Mouse (Mus musculus) hindbrain, embryonic 12.5 days (tissue): ENCODE results near the gene Eepd1. TPM values are rescaled to one million over a fixed set of nuclear protein-coding genes. Genes with fewer than 3 reads are reported as not detected.
A peak's percentile ranks its signal among the peaks of the same experiment; 100 is the strongest.

Experiments used
- ATAC-seq: fragments of 200-750 bp; cut with Nextera tagmentation; 2 replicates; pipeline ENCODE4 v1.8.0; 2017; ENCODE audit warnings: moderate TSS enrichment; ENCODE audit not compliant: low FRiP score
- H3K27ac ChIP-seq: fragments of 300-500 bp; sonication (generic); 2 replicates; pipeline ENCODE4 v1.5.1; 2016; ENCODE audit warnings: mild to moderate bottlenecking
- H3K27me3 ChIP-seq: fragments of 300-500 bp; sonication (generic); 2 replicates; pipeline ENCODE4 v1.6.1; 2016; ENCODE audit warnings: mild to moderate bottlenecking
- H3K36me3 ChIP-seq: fragments of 300-500 bp; sonication (generic); 2 replicates; pipeline ENCODE4 v1.6.1; 2016; ENCODE audit warnings: mild to moderate bottlenecking
- H3K4me1 ChIP-seq: fragments of 300-500 bp; sonication (generic); 2 replicates; pipeline ENCODE4 v1.6.1; 2016
- H3K4me2 ChIP-seq: fragments of 300-500 bp; sonication (generic); replicated peaks from 2 replicates; pipeline ENCODE4 v1.6.1; 2016; ENCODE audit warnings: mild to moderate bottlenecking
- H3K4me3 ChIP-seq: fragments of 300-500 bp; sonication (generic); 2 replicates; pipeline ENCODE4 v1.5.1; 2016; ENCODE audit warnings: mild to moderate bottlenecking
- H3K9ac ChIP-seq: fragments of 300-500 bp; sonication (generic); 2 replicates; pipeline ENCODE4 v1.6.1; 2016; ENCODE audit warnings: mild to moderate bottlenecking, moderate library complexity
- H3K9me3 ChIP-seq: fragments of 300-500 bp; sonication (generic); replicated peaks from 2 replicates; pipeline ENCODE4 v1.6.1; 2016; ENCODE audit warnings: mild to moderate bottlenecking
- WGBS: fragments of 180-500 bp; shearing (Covaris S2); methylation state at CpG from one replicate; pipeline ENCODE4 v1.1.7; 2016; 5-methylcytosine and 5-hydroxymethylcytosine counted together
- polyA plus RNA-seq: library from polyadenylated mRNA; unstranded; fragments of >200 nt; fragmentation: Nextera tagmentation; extraction: Ambion mirVana; gene quantifications from 2 replicates; pipeline ENCODE4 v1.2.1, GENCODE M21; 2016

Gene Eepd1
- polyA plus RNA-seq, 1 experiment from 2014 or later, result 8.0 TPM

- H3K4me2 ChIP-seq, result no peak overlapping the region
- no peak for ATAC-seq
- WGBS, result 78% methylated on average over 3 of the region's 3 CpGs
Observed at GRCm38 (mm10) chr9:25568783-25569182, 87.4 kb downstream of the Eepd1 start.

GRCm38 (mm10) chr9:25570011-25570410 lies 88.7 kb downstream of the Eepd1 start:
- ATAC-seq, result no peak
- Histone ChIP-seq H3K9ac (no peak overlapping the region), H3K36me3 (no peaks in the 10 kb centered on the region), H3K4me2 (no peak overlapping the region), H3K27me3 (no peaks in the 10 kb centered on the region), H3K4me1 (no peaks in the 10 kb centered on the region), H3K4me3 (no peak overlapping the region), H3K27ac (no peak overlapping the region), H3K9me3 (no peaks in the 10 kb centered on the region)
- 96% methylated on average over 7 of the region's 7 CpGs for WGBS

More at GRCm38 (mm10) chr9:25568783-25569182, 87.4 kb downstream of the Eepd1 start:
- Histone ChIP-seq H3K27ac (no peak overlapping the region), H3K27me3 (no peaks in the 10 kb centered on the region), H3K4me3 (no peak overlapping the region), H3K4me1 (no peaks in the 10 kb centered on the region), H3K9ac (no peak overlapping the region), H3K9me3 (peaks cover 2% of the 10 kb centered on the region; the same call in 1 of the 2 replicates), H3K36me3 (no peaks in the 10 kb centered on the region)

GRCm38 (mm10) chr9:25570436-25570835 lies 89.1 kb downstream of the Eepd1 start:
- Histone ChIP-seq H3K27me3 (no peaks in the 10 kb centered on the region), H3K27ac (no peak overlapping the region), H3K9me3 (no peaks in the 10 kb centered on the region), H3K9ac (no peak overlapping the region), H3K4me3 (no peak overlapping the region), H3K4me2 (no peak overlapping the region), H3K4me1 (no peaks in the 10 kb centered on the region), H3K36me3 (no peaks in the 10 kb centered on the region)
- WGBS, result 81% methylated on average over 9 of the region's 9 CpGs
- no peak for ATAC-seq

- WGBS, result 63% methylated on average over 2 of the region's 2 CpGs
- H3K27ac ChIP-seq, result no peak overlapping the region
- ATAC-seq, result no peak
Observed at GRCm38 (mm10) chr9:25571381-25571780, 90.0 kb downstream of the Eepd1 start.

GRCm38 (mm10) chr9:25573753-25574152 lies 92.4 kb downstream of the Eepd1 start:
- H3K27me3 ChIP-seq, result no peaks in the 10 kb centered on the region
- H3K4me3 ChIP-seq, result no peak overlapping the region
- no peak for ATAC-seq
- H3K27ac ChIP-seq, result no peak overlapping the region
- H3K36me3 ChIP-seq, result no peaks in the 10 kb centered on the region
- no peak overlapping the region for H3K4me2 ChIP-seq
- H3K9me3 ChIP-seq, result no peaks in the 10 kb centered on the region
- no peaks in the 10 kb centered on the region for H3K4me1 ChIP-seq
- 52% methylated on average over 7 of the region's 7 CpGs for WGBS
- H3K9ac ChIP-seq, result no peak overlapping the region

More at GRCm38 (mm10) chr9:25571381-25571780, 90.0 kb downstream of the Eepd1 start:
- Histone ChIP-seq H3K4me2 (no peak overlapping the region), H3K4me3 (no peak overlapping the region), H3K4me1 (no peaks in the 10 kb centered on the region), H3K9ac (no peak overlapping the region), H3K9me3 (no peaks in the 10 kb centered on the region), H3K36me3 (no peaks in the 10 kb centered on the region), H3K27me3 (no peaks in the 10 kb centered on the region)

- Histone ChIP-seq H3K27me3 (no peaks in the 10 kb centered on the region), H3K36me3 (no peaks in the 10 kb centered on the region), H3K4me3 (no peak overlapping the region), H3K27ac (no peak overlapping the region), H3K4me2 (no peak overlapping the region), H3K4me1 (no peaks in the 10 kb centered on the region), H3K9me3 (no peaks in the 10 kb centered on the region), H3K9ac (no peak overlapping the region)
- WGBS, result 70% methylated on average over 4 of the region's 4 CpGs
- ATAC-seq, result no peak
Observed at GRCm38 (mm10) chr9:25574186-25574585, 92.8 kb downstream of the Eepd1 start.

- Histone ChIP-seq H3K9me3 (no peaks in the 10 kb centered on the region), H3K4me3 (no peak overlapping the region), H3K4me2 (no peak overlapping the region), H3K9ac (no peak overlapping the region), H3K27ac (no peak overlapping the region), H3K4me1 (no peaks in the 10 kb centered on the region), H3K36me3 (no peaks in the 10 kb centered on the region), H3K27me3 (no peaks in the 10 kb centered on the region)
- ATAC-seq, result no peak
- 91% methylated on average over 7 of the region's 7 CpGs for WGBS
Observed at GRCm38 (mm10) chr9:25578674-25579596, 97.6 kb downstream of the Eepd1 start.

GRCm38 (mm10) chr9:25583621-25584020 lies 102.3 kb downstream of the Eepd1 start:
- no peak overlapping the region for H3K4me3 ChIP-seq
- ATAC-seq, result no peak
- H3K36me3 ChIP-seq, result no peaks in the 10 kb centered on the region
- no peaks in the 10 kb centered on the region for H3K4me1 ChIP-seq
- H3K9ac ChIP-seq, result no peak overlapping the region
- no peak overlapping the region for H3K27ac ChIP-seq
- H3K4me2 ChIP-seq, result no peak overlapping the region
- no peaks in the 10 kb centered on the region for H3K27me3 ChIP-seq
- H3K9me3 ChIP-seq, result no peaks in the 10 kb centered on the region
- 87% methylated on average over 2 of the region's 2 CpGs for WGBS

- Histone ChIP-seq H3K9me3 (no peaks in the 10 kb centered on the region), H3K4me1 (no peaks in the 10 kb centered on the region), H3K9ac (no peak overlapping the region), H3K27ac (no peak overlapping the region), H3K4me2 (no peak overlapping the region), H3K36me3 (no peaks in the 10 kb centered on the region), H3K4me3 (no peak overlapping the region), H3K27me3 (no peaks in the 10 kb centered on the region)
- ATAC-seq, result no peak
- 60% methylated on average over 1 of the region's 1 CpGs for WGBS
Observed at GRCm38 (mm10) chr9:25585614-25586013, 104.3 kb downstream of the Eepd1 start.

GRCm38 (mm10) chr9:25588581-25588980 lies 107.2 kb downstream of the Eepd1 start:
- Histone ChIP-seq H3K27ac (no peak overlapping the region), H3K4me2 (no peak overlapping the region), H3K9ac (no peak overlapping the region), H3K4me3 (no peak overlapping the region), H3K4me1 (peaks cover 4% of the 10 kb centered on the region; the same call in 1 of the 2 replicates), H3K9me3 (no peaks in the 10 kb centered on the region), H3K27me3 (no peaks in the 10 kb centered on the region), H3K36me3 (no peaks in the 10 kb centered on the region)
- 83% methylated on average over 2 of the region's 2 CpGs for WGBS
- no peak for ATAC-seq

GRCm38 (mm10) chr9:25590740-25591139 lies 109.4 kb downstream of the Eepd1 start:
- WGBS, result 44% methylated on average over 4 of the region's 4 CpGs
- no peak overlapping the region for H3K4me3 ChIP-seq
- no peak overlapping the region for H3K27ac ChIP-seq
- H3K27me3 ChIP-seq, result no peaks in the 10 kb centered on the region
- no peak overlapping the region for H3K4me2 ChIP-seq
- H3K4me1 ChIP-seq, result peaks cover 4% of the 10 kb centered on the region; the same call in 1 of the 2 replicates
- no peak overlapping the region for H3K9ac ChIP-seq
- no peaks in the 10 kb centered on the region for H3K9me3 ChIP-seq
- no peaks in the 10 kb centered on the region for H3K36me3 ChIP-seq
- no peak for ATAC-seq

- H3K9ac ChIP-seq, result no peak overlapping the region
- WGBS, result 21% methylated on average over 15 of the region's 15 CpGs
- no peaks in the 10 kb centered on the region for H3K9me3 ChIP-seq
- H3K4me2 ChIP-seq, result peak overlapping the region; percentile 43
- no peaks in the 10 kb centered on the region for H3K36me3 ChIP-seq
- H3K27ac ChIP-seq, result no peak overlapping the region
- no peaks in the 10 kb centered on the region for H3K27me3 ChIP-seq
- peak; percentile 75 for ATAC-seq
- H3K4me1 ChIP-seq, result peaks cover 4% of the 10 kb centered on the region; the same call in 1 of the 2 replicates
- H3K4me3 ChIP-seq, result no peak overlapping the region
Observed at GRCm38 (mm10) chr9:25591390-25592354, 110.3 kb downstream of the Eepd1 start.
